Mouse (Mus musculus): ENCODE results near the gene Kras. TPM values are rescaled to one million over a fixed set of nuclear protein-coding genes. Genes with fewer than 3 reads are reported as not detected.
A peak's percentile ranks its signal among the peaks of the same experiment; 100 is the strongest.

The Kras gene
- polyA plus RNA-seq, 1 experiment from 2014 or later, result 41.6 TPM

DNA sequence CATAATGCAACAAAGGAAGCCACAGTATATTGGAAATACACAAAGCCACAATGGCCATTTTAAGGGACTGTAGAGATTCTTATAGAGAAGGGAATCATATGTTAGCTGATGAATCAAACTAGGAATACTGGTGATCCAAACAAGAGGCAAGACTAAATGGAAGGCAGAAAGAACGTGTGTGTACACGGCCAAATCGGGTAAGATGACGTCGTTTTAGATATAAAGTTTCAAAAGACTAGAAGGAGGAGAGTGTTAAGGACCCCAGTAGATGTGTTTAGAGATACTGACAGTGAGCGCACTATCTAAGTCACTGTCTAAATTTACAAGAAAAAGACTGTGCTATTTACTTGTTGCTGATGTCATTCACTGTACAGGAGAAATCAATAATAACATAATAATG lies 25.8 kb downstream of the Kras start:
- WGBS (ENCODE audit: missing documents), result 95% methylated on average over 6 of the region's 6 CpGs
- Histone ChIP-seq H3K4me3 (ENCODE audit: inconsistent target) (no peak overlapping the region), H3K27ac (no peak overlapping the region), H3K79me2 (ENCODE audit: inconsistent target) (peaks cover 6% of the 10 kb centered on the region; the same call in 1 of the 2 replicates), H3K36me3 (ENCODE audit: inconsistent target) (peaks cover 9% of the 10 kb centered on the region)

DNA sequence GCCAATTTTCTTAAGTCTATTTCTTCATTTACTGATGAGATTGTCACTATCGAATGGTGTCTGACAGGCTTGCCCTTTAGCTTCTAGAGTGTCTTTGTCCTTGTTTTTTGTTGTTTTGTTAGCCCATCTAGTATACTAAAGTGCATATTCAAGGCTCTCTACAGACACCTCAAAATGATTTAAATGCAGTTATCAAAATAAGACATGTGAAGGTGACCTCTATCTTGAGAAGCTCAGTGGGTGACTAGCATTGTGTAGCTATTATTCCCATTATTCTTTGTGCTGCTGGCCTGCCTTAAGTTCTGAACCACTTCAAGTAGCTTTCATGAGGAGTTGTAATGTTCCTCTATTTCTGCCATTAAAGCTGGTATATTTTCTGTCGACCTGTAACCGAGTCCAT lies 34.2 kb downstream of the Kras start:
- H3K4me3 ChIP-seq (ENCODE audit: inconsistent target), result no peak overlapping the region
- peaks cover 6% of the 10 kb centered on the region; the same call in 1 of the 2 replicates for H3K79me2 ChIP-seq (ENCODE audit: inconsistent target)
- H3K27ac ChIP-seq, result no peak overlapping the region
- 81% methylated on average over 3 of the region's 3 CpGs for WGBS (ENCODE audit: missing documents)
- H3K36me3 ChIP-seq (ENCODE audit: inconsistent target), result peaks cover 17% of the 10 kb centered on the region

DNA sequence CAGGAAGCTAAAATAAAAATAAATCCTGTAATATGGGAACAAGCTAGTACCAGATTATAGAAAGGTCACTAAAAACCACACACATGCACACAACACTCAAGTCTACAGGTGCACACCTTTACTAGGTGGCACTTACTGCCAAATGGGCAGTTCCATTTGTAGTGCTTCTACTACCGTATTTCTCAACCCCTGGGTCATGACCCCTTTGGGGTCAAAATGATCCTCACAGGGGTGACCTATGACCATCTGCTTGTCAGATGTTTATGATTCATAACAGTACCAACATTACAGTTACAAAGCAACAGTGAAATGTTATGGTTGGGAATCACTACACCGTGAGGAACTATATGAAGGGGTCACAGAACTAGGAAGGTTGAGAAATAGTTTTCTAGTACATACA lies 36.1 kb downstream of the Kras start:
- Histone ChIP-seq H3K36me3 (ENCODE audit: inconsistent target) (peaks cover 7% of the 10 kb centered on the region; the same call in 1 of the 2 replicates), H3K79me2 (ENCODE audit: inconsistent target) (peaks cover 6% of the 10 kb centered on the region; the same call in 1 of the 2 replicates), H3K27ac (no peak overlapping the region), H3K4me3 (ENCODE audit: inconsistent target) (no peak overlapping the region)
- WGBS (ENCODE audit: missing documents), result 93% methylated on average over 2 of the region's 2 CpGs

DNA sequence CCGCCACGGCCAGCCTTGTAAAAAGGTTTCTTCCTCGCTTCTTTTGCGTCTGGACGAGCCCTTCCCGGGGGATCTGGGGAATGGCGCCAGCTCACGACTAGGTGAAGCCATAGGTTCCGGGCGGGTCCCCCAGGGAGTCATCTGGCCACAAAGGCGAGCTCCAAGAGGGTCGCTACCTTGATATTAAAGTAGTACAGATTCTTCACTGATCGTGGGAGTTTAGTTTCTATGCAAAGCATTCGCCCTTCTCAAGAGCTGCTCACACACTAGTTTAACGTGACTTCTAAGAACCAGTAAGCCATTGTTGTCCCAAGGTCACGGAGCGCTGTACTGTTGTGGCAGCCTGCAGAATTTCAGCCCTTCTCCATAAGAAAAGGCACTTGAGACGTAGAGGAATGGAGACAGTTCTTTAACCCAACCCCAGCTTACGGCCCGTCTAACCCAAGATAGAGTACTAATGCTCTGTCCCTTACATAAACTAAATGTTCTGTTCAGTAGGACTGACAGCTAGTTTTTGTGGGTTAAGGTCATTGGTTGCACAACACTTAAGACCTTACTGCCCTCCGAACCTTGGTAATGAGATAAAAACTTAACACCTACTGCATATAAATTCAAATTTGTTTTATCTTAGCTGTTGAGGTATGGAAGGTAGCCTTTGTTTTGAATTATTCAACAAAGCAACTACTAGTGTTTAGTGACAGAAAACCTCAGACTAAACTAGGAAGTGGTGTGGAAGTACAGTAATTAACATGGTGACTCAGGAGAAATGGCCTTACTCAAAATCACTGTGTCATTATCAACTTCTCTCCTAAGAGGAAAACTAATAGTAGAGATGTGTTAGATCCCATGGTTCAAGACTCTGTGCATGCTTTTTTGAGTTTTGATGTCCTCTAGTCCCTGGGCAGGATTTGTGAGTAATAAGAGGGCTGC lies 38.4 kb downstream of the Kras start:
- no peaks in the 10 kb centered on the region for H3K36me3 ChIP-seq (ENCODE audit: inconsistent target)
- 3% methylated on average over 21 of the region's 21 CpGs for WGBS (ENCODE audit: missing documents)
- H3K4me3 ChIP-seq (ENCODE audit: inconsistent target), result peak overlapping the region; percentile 97
- peak overlapping the region; percentile 76 for H3K27ac ChIP-seq
- H3K79me2 ChIP-seq (ENCODE audit: inconsistent target), result peaks cover 6% of the 10 kb centered on the region; the same call in 1 of the 2 replicates

DNA sequence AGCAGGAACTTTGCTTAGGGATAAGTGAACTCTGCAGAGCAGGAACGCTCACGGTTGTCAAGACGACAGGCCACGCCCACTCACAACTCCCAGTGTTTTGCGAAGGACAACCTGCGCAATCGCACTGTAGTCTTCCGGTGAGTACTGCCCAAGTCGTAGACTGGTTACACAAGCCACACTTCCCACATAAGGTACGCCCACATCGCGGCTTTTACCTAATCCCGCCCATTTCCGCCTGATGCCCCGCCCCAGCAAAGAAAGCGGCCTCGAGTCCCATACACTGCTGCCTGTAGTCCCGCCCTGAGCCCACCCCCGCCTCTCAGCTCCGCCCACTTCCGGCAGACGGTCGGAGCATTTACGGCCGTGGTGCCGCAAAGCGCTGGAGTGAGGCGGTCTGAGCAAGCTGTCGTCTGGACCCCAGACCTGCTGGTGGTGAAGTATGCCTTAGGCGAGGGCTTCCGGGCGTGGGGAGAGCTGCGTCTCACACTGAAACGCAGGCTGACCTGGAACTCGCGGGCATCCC lies 39.2 kb downstream of the Kras start, which contains the start of the genes Casc1 and Etfrf1:
Casc1 (minus strand) TSS at position 190 of the 523 bp plus-strand sequence.
Etfrf1 (plus strand) TSS at position 319 of the 523 bp plus-strand sequence.
- under 1% methylated on average over 32 of the region's 36 CpGs for WGBS (ENCODE audit: missing documents)
- H3K79me2 ChIP-seq (ENCODE audit: inconsistent target), result peaks cover 6% of the 10 kb centered on the region; the same call in 1 of the 2 replicates
- peak within 1 kb of the TSS; percentile 97 for H3K4me3 ChIP-seq (ENCODE audit: inconsistent target)
- peak within 1 kb of the TSS; percentile 76 for H3K27ac ChIP-seq
- no peaks in the 10 kb centered on the region for H3K36me3 ChIP-seq (ENCODE audit: inconsistent target)

DNA sequence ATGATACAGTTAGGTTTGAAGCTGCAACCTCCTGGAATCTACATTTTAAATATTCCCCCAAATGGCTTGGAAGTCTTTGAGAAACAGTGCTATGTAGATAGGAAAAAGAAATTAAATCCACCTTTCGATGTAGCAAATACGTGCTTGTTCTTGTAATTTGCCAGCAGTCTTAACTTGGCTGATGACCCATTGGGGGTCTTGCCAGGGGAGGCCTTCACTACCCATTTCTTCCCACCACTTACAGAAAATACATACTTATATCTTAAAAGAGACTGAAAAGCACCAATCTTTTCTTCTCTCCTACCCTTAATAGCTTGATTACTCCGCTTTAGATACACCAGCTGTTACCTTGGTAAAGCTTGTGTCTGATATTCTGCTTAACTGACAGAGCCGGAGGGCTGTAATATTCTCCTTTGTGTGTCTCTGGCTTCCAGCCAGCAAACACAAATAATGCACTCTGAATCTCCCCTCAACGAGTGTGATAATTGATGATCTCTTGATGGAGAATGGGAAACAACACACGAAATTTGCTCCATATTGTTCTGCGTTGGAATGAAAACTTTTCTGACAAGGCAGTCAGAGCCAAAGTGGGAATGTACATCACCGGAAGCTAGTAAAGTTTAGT lies 39.9 kb downstream of the Kras start:
- H3K79me2 ChIP-seq (ENCODE audit: inconsistent target), result peaks cover 6% of the 10 kb centered on the region; the same call in 1 of the 2 replicates
- peak overlapping the region; percentile 42 for H3K4me3 ChIP-seq (ENCODE audit: inconsistent target)
- WGBS (ENCODE audit: missing documents), result 31% methylated on average over 8 of the region's 8 CpGs
- H3K27ac ChIP-seq, result no peak overlapping the region
- no peaks in the 10 kb centered on the region for H3K36me3 ChIP-seq (ENCODE audit: inconsistent target)

DNA sequence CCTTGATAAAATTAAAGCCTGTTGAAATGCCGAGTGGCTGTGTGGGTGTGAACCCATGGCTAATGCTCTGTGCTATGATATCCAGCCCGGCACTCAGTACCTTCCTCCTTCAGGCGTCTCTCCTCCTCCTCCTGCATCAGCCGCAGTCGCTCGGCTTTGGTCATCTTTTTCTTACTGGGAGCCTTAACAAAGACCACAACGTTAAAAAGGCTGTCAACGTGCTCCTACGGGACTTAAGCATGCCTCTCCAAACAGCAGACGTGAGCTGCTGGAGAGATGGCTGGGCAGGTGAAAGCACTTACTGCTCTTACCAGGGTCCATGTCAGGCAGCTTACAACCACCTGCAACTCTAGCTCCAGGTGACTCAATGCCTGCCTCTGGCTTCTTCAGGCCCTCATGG lies 44.9 kb downstream of the Kras start:
- H3K27ac ChIP-seq, result no peak overlapping the region
- H3K36me3 ChIP-seq (ENCODE audit: inconsistent target), result no peaks in the 10 kb centered on the region
- H3K79me2 ChIP-seq (ENCODE audit: inconsistent target), result no peaks in the 10 kb centered on the region
- H3K4me3 ChIP-seq (ENCODE audit: inconsistent target), result no peak overlapping the region
- WGBS (ENCODE audit: missing documents), result 86% methylated on average over 10 of the region's 10 CpGs

DNA sequence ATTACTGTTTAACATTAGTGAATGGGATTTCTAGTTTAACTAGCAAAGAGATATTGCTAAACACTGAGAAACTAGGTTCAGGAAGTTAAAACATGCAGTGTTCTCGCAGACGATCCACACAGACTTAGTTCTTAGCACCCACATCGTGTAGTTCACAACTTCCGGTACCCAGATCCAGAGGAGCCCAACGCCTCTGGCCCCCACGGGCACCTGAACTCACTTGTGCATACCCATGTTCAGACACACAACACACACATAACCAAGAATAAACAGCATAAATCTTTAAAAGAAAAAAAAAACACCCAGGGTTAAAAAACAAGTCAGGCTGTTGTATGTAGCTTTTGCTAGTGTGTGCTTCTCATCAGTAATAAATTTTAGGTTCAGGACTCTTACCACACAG lies 45.6 kb downstream of the Kras start:
- Histone ChIP-seq H3K79me2 (ENCODE audit: inconsistent target) (no peaks in the 10 kb centered on the region), H3K36me3 (ENCODE audit: inconsistent target) (no peaks in the 10 kb centered on the region), H3K27ac (no peak overlapping the region), H3K4me3 (ENCODE audit: inconsistent target) (no peak overlapping the region)
- 84% methylated on average over 6 of the region's 6 CpGs for WGBS (ENCODE audit: missing documents)

DNA sequence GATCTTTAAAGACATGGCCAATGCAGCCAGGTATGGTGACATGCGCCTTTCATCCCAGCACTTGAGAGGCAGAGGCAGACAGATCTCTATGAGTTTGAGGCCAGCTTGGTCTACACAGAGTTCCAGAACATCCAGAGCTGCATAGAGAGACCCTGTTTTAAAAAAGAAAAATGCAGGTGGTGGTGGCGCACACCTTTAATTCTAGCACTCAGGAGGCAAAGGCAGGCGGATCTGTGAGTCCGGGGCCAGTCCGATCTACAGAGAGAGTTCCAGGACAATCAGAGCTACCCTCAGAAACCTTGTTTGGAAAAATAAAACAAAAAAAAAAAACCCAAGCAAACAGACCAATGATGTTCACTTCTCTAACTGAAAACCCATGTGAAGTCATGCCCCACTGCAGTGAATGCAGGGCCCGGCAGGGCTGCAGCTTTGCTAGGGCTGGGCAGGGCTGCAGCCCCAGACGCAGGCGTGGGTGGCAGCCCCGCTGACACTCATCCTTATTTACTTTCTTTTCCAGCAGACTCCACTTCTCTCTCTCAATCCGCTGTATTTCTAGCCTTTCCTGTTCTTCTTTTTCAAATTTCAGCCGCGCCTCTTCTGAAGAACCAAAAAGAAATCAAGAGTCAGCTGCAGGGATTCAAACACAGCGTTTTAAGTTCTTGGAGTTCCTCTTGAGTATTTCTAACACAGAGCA lies 47.5 kb downstream of the Kras start:
- WGBS (ENCODE audit: missing documents), result 68% methylated on average over 13 of the region's 13 CpGs
- Histone ChIP-seq H3K4me3 (ENCODE audit: inconsistent target) (no peak overlapping the region), H3K27ac (no peak overlapping the region), H3K36me3 (ENCODE audit: inconsistent target) (no peaks in the 10 kb centered on the region), H3K79me2 (ENCODE audit: inconsistent target) (no peaks in the 10 kb centered on the region)

DNA sequence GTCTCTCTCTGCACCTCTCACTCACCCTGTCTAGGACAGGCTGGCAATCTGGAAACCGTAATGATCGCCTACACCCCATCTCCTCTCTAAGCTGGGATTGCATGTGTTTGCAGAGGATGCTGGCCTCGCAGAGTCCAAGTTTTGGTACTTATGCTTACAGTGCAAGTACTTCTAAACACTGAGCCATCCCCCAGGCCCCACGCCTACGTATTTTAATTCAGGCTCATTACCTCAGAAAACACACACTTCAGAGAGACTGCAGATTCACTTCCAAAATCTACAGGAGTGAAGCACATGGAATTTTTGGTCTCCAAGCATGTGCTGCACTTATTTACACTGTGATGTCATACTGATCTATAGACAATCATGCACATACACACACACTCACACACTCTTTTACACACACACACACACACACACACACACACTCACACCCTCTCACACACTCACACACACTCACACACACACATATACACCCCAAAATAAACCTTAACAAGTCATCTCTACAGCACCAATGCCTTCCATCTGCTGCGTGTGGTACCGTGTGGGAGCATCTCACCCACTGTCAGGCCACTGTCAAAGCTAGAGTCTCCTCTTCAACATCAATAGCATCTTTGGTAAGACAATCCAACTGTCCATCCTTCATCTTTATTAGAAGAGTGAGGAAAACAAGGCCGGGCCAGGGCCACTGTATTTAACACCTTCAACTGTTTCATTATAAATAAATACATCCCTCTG lies 51.9 kb downstream of the Kras start:
- WGBS (ENCODE audit: missing documents), result 95% methylated on average over 8 of the region's 8 CpGs
- H3K27ac ChIP-seq, result no peak overlapping the region
- no peak overlapping the region for H3K4me3 ChIP-seq (ENCODE audit: inconsistent target)

DNA sequence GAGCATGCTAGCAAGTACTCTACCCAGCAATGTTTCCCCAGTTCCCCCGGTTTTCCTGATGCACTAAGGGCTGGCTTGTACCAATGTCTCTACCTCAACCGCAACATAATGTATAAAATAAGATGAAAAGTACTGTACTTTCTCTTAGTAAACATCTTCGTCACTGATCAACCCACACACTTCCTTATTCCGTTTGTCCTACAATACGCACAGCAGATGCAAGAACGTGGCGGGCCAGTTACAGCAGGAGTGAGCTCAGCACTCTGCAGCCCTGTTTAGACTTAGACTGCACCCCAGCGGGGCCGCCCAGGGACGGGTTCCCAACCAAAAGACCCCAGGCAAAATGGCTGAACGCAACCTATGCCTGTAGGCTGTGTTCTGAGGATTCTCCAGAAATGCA lies 56.6 kb downstream of the Kras start:
- Histone ChIP-seq H3K27ac (no peak overlapping the region), H3K4me3 (ENCODE audit: inconsistent target) (no peak overlapping the region), H3K36me3 (ENCODE audit: inconsistent target) (no peaks in the 10 kb centered on the region), H3K79me2 (ENCODE audit: inconsistent target) (no peaks in the 10 kb centered on the region)
- 25% methylated on average over 11 of the region's 11 CpGs for WGBS (ENCODE audit: missing documents)

More for the DNA sequence above, 51.9 kb downstream of the Kras start:
- H3K36me3 ChIP-seq (ENCODE audit: inconsistent target), result no peaks in the 10 kb centered on the region
- no peaks in the 10 kb centered on the region for H3K79me2 ChIP-seq (ENCODE audit: inconsistent target)

DNA sequence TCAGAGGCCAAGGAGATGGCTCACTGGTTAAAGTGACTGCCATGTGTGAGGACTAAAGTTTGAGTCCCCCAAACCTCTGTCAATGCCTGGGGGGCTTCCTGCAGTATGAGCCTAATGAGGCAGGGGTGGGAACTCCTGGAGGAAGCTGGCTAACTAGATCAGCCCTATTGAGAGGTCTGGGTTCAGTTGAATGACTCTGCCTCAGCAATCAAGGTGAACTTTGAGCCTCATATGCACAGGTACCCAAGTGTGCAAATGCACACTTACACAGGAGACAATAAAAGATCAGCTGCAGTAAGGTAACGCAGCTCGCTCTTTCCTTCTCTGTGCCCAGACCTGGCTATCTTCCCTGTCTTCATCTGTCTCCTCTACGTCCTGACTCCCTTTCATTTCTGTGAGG lies 57.0 kb downstream of the Kras start:
- no peaks in the 10 kb centered on the region for H3K79me2 ChIP-seq (ENCODE audit: inconsistent target)
- H3K36me3 ChIP-seq (ENCODE audit: inconsistent target), result no peaks in the 10 kb centered on the region
- WGBS (ENCODE audit: missing documents), result 87% methylated on average over 3 of the region's 3 CpGs
- H3K4me3 ChIP-seq (ENCODE audit: inconsistent target), result no peak overlapping the region
- H3K27ac ChIP-seq, result no peak overlapping the region

DNA sequence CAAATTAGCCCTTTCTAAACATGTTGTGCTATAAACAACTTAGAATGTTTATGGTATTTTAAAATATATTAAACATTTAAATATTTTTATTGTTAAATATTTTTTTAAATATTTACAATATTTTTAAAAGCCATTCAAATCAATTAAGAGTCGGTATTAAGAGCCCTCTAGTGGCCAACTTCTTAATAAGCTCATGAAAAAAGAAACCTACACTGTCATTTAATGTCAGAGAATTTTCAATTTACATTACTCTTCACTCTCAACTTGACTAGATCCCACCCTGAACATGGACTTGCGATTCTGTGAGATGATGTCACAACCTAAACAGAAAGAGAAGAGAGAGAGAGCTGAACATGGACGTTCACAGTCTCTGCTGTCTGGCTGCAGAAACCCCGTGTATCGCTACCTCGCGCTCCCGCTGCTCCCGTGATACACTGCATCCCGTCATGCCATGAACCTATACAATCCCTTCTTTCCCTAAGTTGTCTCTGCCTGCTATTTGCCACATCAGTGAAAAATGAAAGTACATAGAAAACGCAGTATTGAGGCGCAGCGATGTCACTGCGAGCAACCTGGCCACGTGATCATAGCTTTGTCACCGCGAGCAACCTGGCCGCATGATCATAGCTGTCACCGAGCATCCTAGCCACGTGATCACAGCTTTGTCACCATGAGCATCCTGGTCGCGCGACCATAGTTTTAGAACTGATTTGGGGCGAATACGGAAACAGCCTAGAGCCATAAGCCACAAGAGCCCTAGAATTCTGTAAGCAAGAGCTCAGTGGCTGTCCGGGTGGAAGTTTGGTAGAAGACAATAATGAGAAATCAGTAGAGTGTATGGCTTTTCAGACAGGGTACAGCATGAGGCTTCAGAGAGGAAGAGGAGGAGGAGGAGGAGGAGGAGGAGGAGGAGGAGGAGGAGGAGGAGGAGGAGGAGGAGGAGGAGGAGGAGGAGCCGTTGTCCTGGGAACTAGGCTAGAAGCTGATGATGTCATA lies 62.6 kb downstream of the Kras start:
- Histone ChIP-seq H3K36me3 (ENCODE audit: inconsistent target) (no peaks in the 10 kb centered on the region), H3K4me3 (ENCODE audit: inconsistent target) (peak overlapping the region; percentile 41), H3K79me2 (ENCODE audit: inconsistent target) (no peaks in the 10 kb centered on the region), H3K27ac (no peak overlapping the region)
- 45% methylated on average over 25 of the region's 27 CpGs for WGBS (ENCODE audit: missing documents)
